Mouse (Mus musculus) liver, adult (tissue): Measurements from ENCODE around the gene Ptprm.

Experiments used
- GATA4 ChIP-seq: IDR thresholded peaks from 2 replicates; pipeline ENCODE4 v1.6.1; 2014; ENCODE audit warnings: mild to moderate bottlenecking, low read length; ENCODE audit not compliant: insufficient replicate concordance

Ptprm gene

DNA sequence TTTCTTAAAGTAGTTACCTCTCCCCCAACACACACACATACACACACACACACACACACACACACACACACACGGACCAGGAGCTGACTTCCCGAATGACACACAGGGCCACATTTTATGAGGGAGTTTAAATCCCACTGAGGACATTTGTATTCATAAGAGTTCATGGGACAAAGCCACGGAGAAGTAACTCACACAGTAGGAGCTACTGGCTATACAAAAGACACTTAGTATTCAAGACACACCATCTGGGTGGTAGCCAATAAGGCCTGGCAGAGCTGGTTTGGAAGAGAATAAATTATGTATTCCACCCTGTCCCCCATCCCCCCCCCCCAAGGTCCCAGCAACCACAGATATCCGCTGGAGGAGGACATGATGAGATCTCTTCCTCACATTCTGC, 344.1 kb downstream of the Ptprm start:
- TF ChIP-seq GATA4 = no peak

DNA sequence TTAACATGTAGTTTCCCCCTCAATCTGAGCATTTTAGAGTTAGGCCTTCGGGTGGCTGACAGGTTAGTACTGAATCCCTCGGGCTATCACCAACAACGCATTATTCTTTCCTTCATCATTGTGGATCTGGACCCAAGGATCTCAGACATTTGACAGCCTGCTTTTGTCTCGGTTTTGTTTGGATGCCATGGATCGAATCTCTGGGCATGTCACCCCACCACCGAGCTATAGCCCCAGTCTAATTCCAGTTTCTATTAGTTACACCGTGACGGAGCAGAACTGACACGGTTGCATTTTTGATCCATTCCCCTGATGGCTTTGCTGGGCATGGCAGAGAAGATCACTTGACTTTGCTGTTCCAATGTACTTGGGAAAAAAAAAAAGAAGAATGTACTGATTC, 346.1 kb downstream of the Ptprm start:
- no peak for TF ChIP-seq GATA4

DNA sequence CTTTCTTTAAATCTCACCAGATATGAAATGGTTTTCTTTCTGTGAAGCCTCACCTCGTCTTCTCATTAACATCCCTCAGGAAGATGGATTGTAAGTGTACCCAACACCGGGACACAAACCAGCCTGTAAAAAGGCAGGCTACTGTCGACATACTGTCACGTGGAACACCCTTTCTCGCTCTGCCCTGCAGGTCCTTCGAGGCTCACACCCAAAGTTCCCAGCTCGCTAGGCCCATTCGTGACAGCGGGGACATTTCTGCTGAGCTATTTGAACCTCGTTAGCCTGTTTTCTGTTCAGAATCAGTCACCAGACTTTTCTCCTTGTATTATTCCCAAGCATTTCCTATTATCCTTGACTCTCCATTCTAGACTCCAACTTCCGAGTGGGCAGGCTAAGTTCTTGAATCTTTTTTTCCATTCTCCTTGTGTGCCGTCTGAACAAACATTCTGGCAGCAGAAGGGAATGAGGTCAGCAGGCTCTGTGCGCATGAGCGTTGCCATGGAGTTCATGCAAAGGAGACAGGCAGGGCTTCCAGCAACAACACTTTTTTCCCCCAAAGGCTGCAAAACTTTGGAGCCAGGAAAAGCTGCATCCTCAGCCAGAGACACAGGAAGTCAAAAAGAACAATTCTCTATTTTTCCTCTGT, 347.4 kb downstream of the Ptprm start:
- no peak for TF ChIP-seq GATA4

- TF ChIP-seq GATA4 = no peak
These were observed 357.4 kb downstream of the Ptprm start for GRCm38 (mm10) chr17:66996882-66997281.

- no peak for TF ChIP-seq GATA4
These were observed 358.2 kb downstream of the Ptprm start for GRCm38 (mm10) chr17:66996016-66996415.

DNA sequence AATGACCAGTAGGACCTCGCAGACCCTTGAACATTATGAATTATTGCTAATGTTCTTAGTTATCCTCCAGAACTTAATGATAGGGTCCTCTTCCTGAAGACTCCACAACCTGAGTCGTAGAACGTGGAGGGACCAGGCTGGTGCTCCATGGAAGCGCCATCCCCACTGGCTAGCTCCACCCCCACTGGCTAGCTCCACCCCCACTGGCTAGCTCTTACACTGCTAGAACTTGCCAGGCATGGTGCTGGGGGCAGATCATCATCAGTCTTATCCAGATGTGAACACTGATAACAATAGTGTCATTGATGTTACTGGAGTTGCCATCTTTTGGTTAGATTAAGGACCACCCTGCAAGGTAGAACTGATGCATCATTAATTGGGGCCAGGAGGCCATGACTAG, 362.4 kb downstream of the Ptprm start:
- no peak for TF ChIP-seq GATA4

DNA sequence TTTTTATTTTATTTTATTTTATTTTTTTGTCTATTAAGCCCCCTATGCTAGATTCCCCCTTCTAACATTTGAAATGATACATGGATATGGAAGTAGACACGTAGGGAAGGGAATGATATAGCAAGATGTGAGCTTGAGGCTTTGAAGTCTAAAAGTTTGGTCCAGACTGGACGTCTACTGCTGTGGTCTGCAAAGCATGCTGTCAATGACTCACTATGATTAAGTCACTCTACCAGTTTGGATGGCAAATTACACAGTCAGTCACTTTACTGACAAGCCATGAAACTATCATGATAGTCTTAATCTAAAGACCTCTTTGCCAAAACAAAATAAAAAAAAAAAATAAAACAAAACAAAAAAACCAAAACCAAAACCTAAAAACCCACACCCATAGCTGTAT, 363.5 kb downstream of the Ptprm start:
- TF ChIP-seq GATA4 = no peak

DNA sequence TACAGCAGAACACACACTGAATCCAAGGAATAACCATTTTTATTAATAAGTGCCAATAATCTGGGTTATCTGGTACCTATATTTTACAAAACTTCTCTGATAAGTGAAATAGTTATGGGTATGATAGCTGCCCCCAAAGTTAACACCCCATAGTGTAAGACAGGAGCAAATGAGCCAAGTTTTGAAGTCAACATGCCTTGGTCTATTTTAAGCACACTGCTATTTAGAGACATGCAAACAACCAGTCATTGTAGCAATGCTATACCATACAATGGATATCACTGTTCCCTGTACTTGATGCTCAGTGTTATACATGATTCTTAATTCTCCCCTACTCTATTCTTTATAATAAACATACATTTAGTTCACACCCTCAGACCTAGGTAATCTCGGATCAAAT, 366.2 kb downstream of the Ptprm start:
- TF ChIP-seq GATA4 = no peak

GRCm38 (mm10) chr17:66981649-66982048, 372.6 kb downstream of the Ptprm start:
- no peak for TF ChIP-seq GATA4

DNA sequence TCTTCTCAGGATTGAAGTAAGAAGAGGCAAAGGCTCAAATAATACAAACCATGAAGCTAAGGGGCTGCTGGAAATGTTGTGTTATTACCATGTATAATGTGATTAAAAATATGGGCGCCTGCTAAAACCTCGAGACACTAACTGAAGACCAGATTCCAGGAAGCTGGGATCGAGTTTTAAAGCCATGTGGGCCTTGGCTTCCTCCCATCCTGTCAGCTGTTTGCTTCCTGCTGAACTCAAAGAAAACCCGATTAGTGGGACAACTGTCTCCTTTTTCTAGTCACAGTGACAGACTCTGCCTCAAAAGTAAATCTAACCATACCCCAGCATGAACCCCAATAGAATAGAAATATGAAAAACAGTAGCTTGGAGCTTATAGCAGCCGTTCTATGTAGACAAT, 374.3 kb downstream of the Ptprm start:
- TF ChIP-seq GATA4 = no peak

DNA sequence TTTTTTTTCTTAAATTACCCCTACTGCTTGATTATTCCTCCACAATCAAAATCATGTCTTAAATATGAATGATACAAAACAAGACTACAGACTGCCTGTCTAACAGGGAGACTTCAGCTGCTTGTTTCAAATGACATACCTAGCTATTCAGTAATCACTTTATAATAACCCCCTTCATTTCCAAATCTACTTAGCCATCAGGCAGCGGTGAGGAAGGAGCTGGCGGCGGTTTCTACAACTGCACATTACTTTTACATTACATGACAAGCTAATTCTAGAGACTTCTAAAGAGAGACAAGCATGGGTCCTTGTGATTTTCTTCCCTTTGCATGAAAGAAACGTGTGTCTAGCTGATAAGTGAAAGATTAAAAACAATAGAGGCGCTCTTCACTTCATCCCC, 377.8 kb downstream of the Ptprm start:
- TF ChIP-seq GATA4 = no peak

- TF ChIP-seq GATA4 = no peak
These were observed 381.3 kb downstream of the Ptprm start for GRCm38 (mm10) chr17:66972976-66973375.

- no peak for TF ChIP-seq GATA4
These were observed 393.3 kb downstream of the Ptprm start for GRCm38 (mm10) chr17:66960986-66961385.

DNA sequence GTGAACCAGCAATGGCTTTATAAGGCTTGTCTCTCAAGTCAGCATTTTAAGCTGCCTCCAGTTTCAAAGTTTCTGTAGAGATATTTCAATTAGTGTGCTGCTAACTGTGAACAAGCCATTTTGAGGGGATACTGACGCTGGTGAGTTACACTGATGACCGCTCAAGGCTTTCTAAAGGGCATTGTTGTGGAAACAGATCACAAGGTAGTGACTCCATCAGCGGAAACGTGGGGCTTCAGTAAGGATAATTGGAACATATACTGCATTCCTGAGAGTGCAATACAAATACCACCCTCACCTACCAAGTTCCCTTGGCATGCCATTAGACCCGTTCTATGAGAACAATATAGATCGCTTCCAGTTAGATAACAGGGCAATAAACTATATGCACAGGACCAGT, 393.7 kb downstream of the Ptprm start:
- no peak for TF ChIP-seq GATA4

DNA sequence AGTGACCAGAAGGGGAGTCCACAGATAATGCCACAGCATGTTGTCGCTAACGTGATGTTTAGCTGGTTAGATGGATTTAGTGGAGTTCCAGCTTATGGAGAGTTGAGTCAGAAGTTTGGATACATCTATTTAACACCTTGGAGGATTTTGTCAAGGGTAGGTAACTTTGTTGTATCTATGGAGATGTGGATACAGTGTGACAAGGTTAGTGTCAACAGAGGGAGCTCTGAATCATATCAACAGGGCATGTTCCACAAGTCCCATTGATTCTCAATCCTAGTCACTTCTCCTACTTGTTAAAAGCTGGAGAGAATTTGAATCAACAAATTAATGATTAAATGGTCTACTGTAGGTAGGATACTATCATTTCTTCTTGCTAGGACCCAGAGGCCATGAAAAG, 394.4 kb downstream of the Ptprm start:
- TF ChIP-seq GATA4 = no peak

- no peak for TF ChIP-seq GATA4
These were observed 395.5 kb downstream of the Ptprm start for GRCm38 (mm10) chr17:66958766-66959165.

GRCm38 (mm10) chr17:66944498-66944897, 409.8 kb downstream of the Ptprm start:
- TF ChIP-seq GATA4 = no peak
